Mouse (Mus musculus) myocyte (in vitro differentiated cells): ENCODE data around the gene Vopp1.

ENCODE experiments used
- MAX ChIP-seq: IDR thresholded peaks from one replicate; pipeline ENCODE4 v1.6.1; 2011; ENCODE audit warnings: low read depth, mild to moderate bottlenecking, control low read depth
- POLR2A ChIP-seq: IDR thresholded peaks from one replicate; pipeline ENCODE4 v1.6.1; 2011; ENCODE audit warnings: low read depth, mild to moderate bottlenecking, control low read depth, moderate library complexity; ENCODE audit not compliant: insufficient read length
- POLR2AphosphoS2 ChIP-seq: IDR thresholded peaks from one replicate; pipeline ENCODE4 v1.6.1; 2011; ENCODE audit warnings: low read depth, control low read depth; ENCODE audit not compliant: insufficient read length
- SRF ChIP-seq: IDR thresholded peaks from one replicate; pipeline ENCODE4 v1.6.1; 2011; ENCODE audit warnings: low read depth; ENCODE audit not compliant: control insufficient read depth, insufficient read length
- TCF12 ChIP-seq: IDR thresholded peaks from one replicate; pipeline ENCODE4 v1.6.1; 2011; ENCODE audit warnings: mild to moderate bottlenecking, control low read depth; ENCODE audit not compliant: poor library complexity, insufficient read depth, severe bottlenecking
- USF1 ChIP-seq: IDR thresholded peaks from one replicate; pipeline ENCODE4 v1.6.1; 2011; ENCODE audit warnings: low read depth, mild to moderate bottlenecking, control low read depth, moderate library complexity

GRCm38 (mm10) chr6:57721347-57721746 is 103.6 kb downstream of the Vopp1 start:
- TF ChIP-seq POLR2A (no peak), TCF12 (no peak), SRF (no peak), USF1 (no peak), MAX (no peak), POLR2AphosphoS2 (no peak)
